Mouse (Mus musculus) embryonic facial prominence, embryonic 10.5 days (tissue): ENCODE results near the gene Sh3bgr. TPM values are rescaled to one million over a fixed set of nuclear protein-coding genes. Genes with fewer than 3 reads are reported as not detected.

Experiments
- DNase-seq: peaks from one replicate; pipeline ENCODE4 v3.0.0-alpha.2; 2017; ENCODE audit warnings: low spot score
- H3K27ac ChIP-seq: fragments of 300-500 bp; sonication (generic); replicated peaks from 2 replicates; pipeline ENCODE4 v1.5.1; 2016; ENCODE audit warnings: mild to moderate bottlenecking
- H3K27me3 ChIP-seq: fragments of 300-500 bp; sonication (generic); replicated peaks from 2 replicates; pipeline ENCODE4 v1.6.1; 2016; ENCODE audit warnings: low read depth, mild to moderate bottlenecking; ENCODE audit not compliant: poor library complexity, severe bottlenecking
- H3K36me3 ChIP-seq: fragments of 300-500 bp; sonication (generic); replicated peaks from 2 replicates; pipeline ENCODE4 v1.6.1; 2016; ENCODE audit warnings: mild to moderate bottlenecking, moderate library complexity
- H3K4me1 ChIP-seq: fragments of 300-500 bp; sonication (generic); 2 replicates; pipeline ENCODE4 v1.6.1; 2016
- H3K4me3 ChIP-seq: fragments of 300-500 bp; sonication (generic); 2 replicates; pipeline ENCODE4 v1.5.1; 2016; ENCODE audit warnings: mild to moderate bottlenecking, moderate library complexity
- H3K9me3 ChIP-seq: fragments of 300-500 bp; sonication (generic); 2 replicates; pipeline ENCODE4 v1.6.1; 2016; ENCODE audit warnings: mild to moderate bottlenecking
- WGBS: fragments of 180-500 bp; shearing (Covaris S2); methylation state at CpG from one replicate; pipeline ENCODE4 v1.1.7; 2016; 5-methylcytosine and 5-hydroxymethylcytosine counted together
- polyA plus RNA-seq: library from polyadenylated mRNA; unstranded; fragments of >200 nt; fragmentation: Nextera tagmentation; extraction: Ambion mirVana; gene quantifications from 2 replicates; pipeline ENCODE4 v1.2.1, GENCODE M21; 2016

Sh3bgr gene
- polyA plus RNA-seq, 1 experiment from 2014 or later = 1.7 TPM

DNA sequence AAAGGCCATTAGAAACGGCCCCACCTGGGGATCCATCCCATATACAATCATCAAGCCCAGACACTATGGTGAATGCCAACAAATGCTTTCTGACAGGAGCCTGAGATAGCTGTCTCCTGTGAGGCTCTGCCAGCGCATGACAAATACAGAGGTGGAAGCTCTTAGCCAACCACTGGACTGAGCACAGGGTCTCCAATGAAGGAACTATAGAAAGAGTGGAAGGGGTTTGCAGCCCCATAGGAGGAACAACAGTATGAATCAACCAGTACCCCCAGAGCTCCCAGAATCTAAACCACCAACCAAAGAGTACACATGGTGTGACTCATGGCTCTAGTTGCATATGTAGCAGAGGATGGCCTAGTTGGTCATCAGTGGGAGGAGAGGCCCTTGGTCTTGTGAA lies 71.5 kb downstream of the Sh3bgr start:
- no peak overlapping the region for H3K27ac ChIP-seq
- H3K4me1 ChIP-seq = no peaks in the 10 kb centered on the region; the same call in 1 of the 2 replicates
- H3K4me3 ChIP-seq = no peak overlapping the region
- no peak for DNase-seq
- WGBS = 82% methylated on average over 2 of the region's 2 CpGs
- no peaks in the 10 kb centered on the region for H3K36me3 ChIP-seq
- no peaks in the 10 kb centered on the region for H3K9me3 ChIP-seq
- H3K27me3 ChIP-seq = no peaks in the 10 kb centered on the region

DNA sequence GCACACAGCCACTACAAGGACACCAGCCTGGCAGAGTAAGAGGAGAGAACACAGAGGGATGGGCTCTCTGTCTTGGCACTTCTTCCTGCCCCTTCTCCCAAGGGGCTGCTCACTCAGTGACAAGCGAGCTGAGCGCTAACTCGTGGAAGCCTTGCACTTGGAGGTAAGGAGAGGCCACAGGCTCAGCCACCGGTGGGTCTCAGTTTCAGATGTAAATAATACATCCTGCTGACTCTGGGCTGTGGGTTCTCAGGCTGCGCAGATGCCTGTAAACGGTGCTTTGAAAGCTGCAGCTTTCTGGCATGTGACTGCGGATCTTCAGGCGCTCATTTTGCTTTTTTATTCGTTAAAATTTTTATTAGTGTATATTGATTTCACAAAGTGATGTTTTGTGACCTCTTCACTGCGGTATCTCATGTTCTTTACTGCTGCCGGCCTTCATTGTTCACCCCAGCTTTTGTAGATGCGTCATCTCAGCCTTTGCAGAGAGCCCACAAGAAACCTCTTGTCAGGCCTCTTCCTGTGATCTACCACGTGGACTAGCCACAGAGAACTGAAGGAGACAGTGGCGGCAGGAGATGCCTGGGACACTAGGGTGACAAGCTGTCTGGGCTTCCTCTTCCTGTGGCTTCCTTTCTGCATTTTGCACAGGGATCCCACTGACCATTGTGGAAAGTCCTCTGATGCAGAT lies 72.8 kb downstream of the Sh3bgr start:
- peaks cover under 1% of the 10 kb centered on the region; the same call in 1 of the 2 replicates for H3K27me3 ChIP-seq
- H3K9me3 ChIP-seq = no peaks in the 10 kb centered on the region
- DNase-seq = no peak
- H3K27ac ChIP-seq = no peak overlapping the region
- H3K4me1 ChIP-seq = no peaks in the 10 kb centered on the region; the same call in 1 of the 2 replicates
- no peak overlapping the region for H3K4me3 ChIP-seq
- H3K36me3 ChIP-seq = no peaks in the 10 kb centered on the region
- 66% methylated on average over 14 of the region's 14 CpGs for WGBS

DNA sequence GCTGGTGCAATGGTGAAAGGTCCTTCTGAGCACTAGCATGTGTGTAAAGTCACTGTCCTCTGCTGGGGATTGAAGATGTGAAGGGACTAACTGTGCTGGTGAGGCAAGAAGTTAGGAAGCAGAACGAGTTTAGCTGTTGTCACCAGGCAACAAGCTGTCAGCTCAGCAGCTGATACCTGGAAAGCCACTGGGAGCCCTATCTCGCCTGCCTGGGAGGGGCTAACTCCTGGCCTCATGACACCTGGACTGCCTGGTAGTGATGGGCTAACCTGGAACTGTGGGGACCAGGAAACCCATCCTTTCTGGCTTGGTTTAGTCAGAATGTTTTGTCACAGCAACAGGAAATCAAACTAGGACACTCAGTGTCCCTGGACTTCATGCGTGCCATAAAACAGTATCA lies 76.3 kb downstream of the Sh3bgr start:
- Histone ChIP-seq H3K4me3 (no peak overlapping the region), H3K27ac (no peak overlapping the region), H3K27me3 (peaks cover 35% of the 10 kb centered on the region), H3K9me3 (no peaks in the 10 kb centered on the region), H3K36me3 (no peaks in the 10 kb centered on the region), H3K4me1 (peaks cover 22% of the 10 kb centered on the region)
- no peak for DNase-seq
- WGBS = 76% methylated on average over 3 of the region's 3 CpGs

Other genes with a start within 250 kb of the Sh3bgr start
- gene Psmg1, start 209.5 kb upstream of the Sh3bgr start, polyA plus RNA-seq = 115 and 122 TPM in 2 replicates
- 127 and 130 TPM in 2 replicates for gene Brwd1, start 117.9 kb upstream of the Sh3bgr start, polyA plus RNA-seq
- gene Hmgn1, start 72.7 kb upstream of the Sh3bgr start, polyA plus RNA-seq = 895 and 901 TPM in 2 replicates
- 86.2 and 94.3 TPM in 2 replicates for gene Wrb, start 55.0 kb upstream of the Sh3bgr start, polyA plus RNA-seq
- 0.80 and 0.85 TPM in 2 replicates for gene Lca5l, start 8.2 kb upstream of the Sh3bgr start, polyA plus RNA-seq
- 0.24 and 0.32 TPM in 2 replicates for gene B3galt5, start 35.4 kb downstream of the Sh3bgr start, polyA plus RNA-seq
- not detected in 2 replicates for gene Itgb2l, start 243.2 kb downstream of the Sh3bgr start, polyA plus RNA-seq